Mouse (Mus musculus) activated CD4-positive, CD25-positive, alpha-beta regulatory T cell, adult 4 months (primary cell): Measurements from ENCODE around the gene Pcmt1. TPM values are rescaled to one million over a fixed set of nuclear protein-coding genes. Genes with fewer than 3 reads are reported as not detected.

Source experiments
- ATAC-seq: one replicate; pipeline ENCODE4 v1.8.0; 2017
- polyA plus RNA-seq, 2 experiments: library from polyadenylated mRNA; unstranded; fragments of 100-300 nt; shearing (Covaris generic); gene quantifications; one replicate each; pipeline ENCODE4 v1.2.1; 2017

Gene Pcmt1
- polyA plus RNA-seq, 2 experiments from 2014 or later = 109 to 123 TPM

DNA sequence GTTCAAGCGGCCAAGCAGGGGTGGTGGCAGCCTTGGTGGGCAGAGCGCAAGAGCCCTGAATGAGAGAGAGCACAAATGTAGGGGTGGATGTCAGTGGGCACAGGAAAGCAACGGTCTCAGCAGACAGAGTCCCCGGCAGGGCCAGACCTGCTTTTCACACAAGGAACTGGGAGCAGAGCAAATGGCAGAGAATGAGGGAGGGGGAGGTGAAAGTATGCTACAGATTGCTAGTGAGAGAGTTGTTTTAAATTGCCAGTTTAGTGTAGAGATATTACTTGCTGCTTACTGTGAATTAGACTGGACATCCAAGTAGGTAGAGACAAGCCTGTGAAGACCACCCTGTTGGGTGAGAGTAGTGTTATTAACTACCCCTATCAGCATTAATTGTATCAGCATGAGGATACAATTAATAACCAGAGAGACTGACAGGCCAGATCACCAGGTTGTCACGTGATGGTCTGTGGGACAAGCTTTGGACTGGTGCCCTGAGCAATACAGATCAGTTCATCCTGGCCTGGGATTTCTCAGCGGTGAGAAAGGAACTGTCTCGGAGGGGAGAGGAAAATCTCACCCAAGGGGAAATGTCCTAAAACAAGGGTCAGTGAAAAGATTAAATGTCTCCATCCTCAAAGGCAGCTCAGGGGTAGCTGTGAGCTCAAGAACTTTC lies 97.9 kb downstream of the Pcmt1 start:
- no peak for ATAC-seq

GRCm38 (mm10) chr10:7582157-7582890 lies 98.6 kb downstream of the Pcmt1 start:
- ATAC-seq = no peak

- no peak for ATAC-seq
These were observed 99.5 kb downstream of the Pcmt1 start for GRCm38 (mm10) chr10:7581401-7581800.

Other genes starting within 250 kb of the Pcmt1 start
- 1 to 10 TPM; 8.4 to 8.9 TPM for gene Ulbp1, start 207.5 kb downstream of the Pcmt1 start, polyA plus RNA-seq
- under 1 TPM; 0.33 to 0.36 TPM for gene Lrp11, start 91.3 kb downstream of the Pcmt1 start, polyA plus RNA-seq
- gene Nup43, start 13.6 kb downstream of the Pcmt1 start, polyA plus RNA-seq = 10 to 100 TPM; 29.1 to 30.2 TPM
- gene Lats1, start 78 bp upstream of the Pcmt1 start, polyA plus RNA-seq = 1 to 10 TPM; 6.9 to 7.0 TPM
- 10 to 100 TPM; 77.4 to 78.9 TPM for gene Katna1, start 44.9 kb upstream of the Pcmt1 start, polyA plus RNA-seq
- gene Ginm1, start 111.7 kb upstream of the Pcmt1 start, polyA plus RNA-seq = 10 to 100 TPM; 60.7 to 68.8 TPM
- gene Ppil4, start 111.8 kb upstream of the Pcmt1 start, polyA plus RNA-seq = 10 to 100 TPM; 63.9 to 74.0 TPM
- 10 to 100 TPM; 30.6 to 51.3 TPM for gene Zc3h12d, start 151.3 kb upstream of the Pcmt1 start, polyA plus RNA-seq